Mouse (Mus musculus): Measurements from ENCODE around the gene Papola.
"Not testable (repeated sequence)": the region's sequence is repeated elsewhere in the genome, so short reads cannot be mapped to it uniquely, and the experiment has no call there.

Papola gene

DNA sequence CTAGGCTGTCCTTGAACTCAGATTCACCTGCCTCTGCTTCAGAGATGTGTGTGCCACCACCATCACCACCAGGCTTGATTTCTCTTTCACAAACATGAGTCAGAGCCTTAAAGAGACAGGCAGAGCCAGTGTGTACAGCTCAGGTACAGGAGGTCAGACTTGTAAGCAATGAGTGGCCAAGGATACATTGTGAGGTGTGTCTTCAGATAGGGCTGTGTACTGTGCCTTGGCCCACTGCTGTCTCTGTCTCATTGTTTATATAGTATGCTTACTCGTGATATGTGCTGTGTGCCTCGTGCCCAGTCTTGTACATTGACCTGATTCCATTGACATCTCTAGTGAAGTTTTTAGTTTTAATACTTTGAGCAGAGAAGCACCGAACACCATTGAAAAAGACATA lies 21.3 kb downstream of the Papola start:
- DNase-seq (ENCODE audit: low spot score in 2 of 2): no peak

GRCm38 (mm10) chr12:105806205-105806604 lies 21.7 kb downstream of the Papola start:
- no peak for DNase-seq (ENCODE audit: low spot score in 2 of 2)

DNA sequence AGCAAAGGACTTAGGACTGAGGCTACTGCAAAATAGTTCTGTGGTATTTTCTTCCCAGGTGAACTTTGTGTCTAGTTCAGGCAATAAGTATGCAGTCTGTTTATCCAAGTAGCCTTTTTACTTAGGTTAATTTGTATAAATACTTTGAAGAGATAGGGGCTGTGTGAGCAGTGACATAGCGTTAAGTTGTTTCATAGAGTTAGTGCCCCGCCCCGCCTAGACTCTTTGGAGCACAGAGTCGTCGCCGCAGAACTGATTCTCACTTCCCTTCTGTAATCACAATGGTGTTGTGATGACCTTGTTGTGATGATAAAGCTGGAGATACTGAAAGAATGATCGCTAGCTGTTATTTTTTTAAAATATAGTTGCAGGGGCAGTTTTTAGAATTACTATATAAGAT lies 22.9 kb downstream of the Papola start:
- DNase-seq (ENCODE audit: low spot score in 2 of 2): no peak

DNA sequence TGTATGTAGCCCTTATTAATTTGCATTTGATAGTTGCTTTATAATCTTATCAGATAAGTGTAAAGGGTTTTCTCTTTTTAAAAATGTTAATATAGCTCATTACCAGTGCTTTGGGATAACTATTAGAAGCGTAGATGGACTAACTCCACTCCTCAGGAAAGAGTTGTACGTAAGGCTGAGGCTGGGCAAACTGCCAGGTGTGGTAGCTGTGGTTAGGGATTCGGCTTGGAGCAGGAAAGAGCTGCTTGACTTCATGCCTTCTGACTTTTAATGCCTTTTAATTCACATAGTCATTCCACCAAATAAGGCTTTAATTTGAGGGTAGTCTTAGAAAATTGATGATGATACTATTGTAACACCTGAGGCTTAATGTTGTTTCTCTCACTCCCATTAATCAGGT lies 24.5 kb downstream of the Papola start:
- DNase-seq (ENCODE audit: low spot score in 2 of 2): no peak

- DNase-seq (ENCODE audit: low spot score in 2 of 2): no peak
Measured at GRCm38 (mm10) chr12:105810608-105811007, 26.1 kb downstream of the Papola start.

- no peak for DNase-seq (ENCODE audit: low spot score in 2 of 2)
Measured at GRCm38 (mm10) chr12:105813957-105814356, 29.5 kb downstream of the Papola start.

DNA sequence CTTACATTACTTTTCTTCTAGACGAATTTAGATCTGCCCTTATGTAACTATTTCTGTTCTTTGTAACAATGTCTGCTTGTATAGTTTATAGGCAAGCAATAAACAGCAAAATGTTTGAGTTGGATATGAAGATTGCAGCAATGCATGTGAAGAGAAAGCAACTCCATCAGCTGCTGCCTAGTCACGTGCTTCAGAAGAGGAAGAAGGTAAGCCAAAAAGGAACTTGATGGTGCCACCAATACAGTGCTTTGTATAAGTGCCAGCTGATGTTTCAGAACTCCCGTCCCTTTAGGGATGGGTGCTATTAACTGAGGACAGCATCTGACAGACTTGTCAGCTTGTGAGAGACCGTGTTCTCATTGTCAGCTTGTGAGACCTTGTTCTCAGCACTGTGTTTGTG lies 39.0 kb downstream of the Papola start:
- DNase-seq (ENCODE audit: low spot score in 2 of 2): no peak

- DNase-seq (ENCODE audit: low spot score in 2 of 2): no peak
Measured at GRCm38 (mm10) chr12:105824743-105825142, 40.2 kb downstream of the Papola start.

GRCm38 (mm10) chr12:105825266-105825665 lies 40.8 kb downstream of the Papola start:
- DNase-seq (ENCODE audit: low spot score in 2 of 2): no peak

DNA sequence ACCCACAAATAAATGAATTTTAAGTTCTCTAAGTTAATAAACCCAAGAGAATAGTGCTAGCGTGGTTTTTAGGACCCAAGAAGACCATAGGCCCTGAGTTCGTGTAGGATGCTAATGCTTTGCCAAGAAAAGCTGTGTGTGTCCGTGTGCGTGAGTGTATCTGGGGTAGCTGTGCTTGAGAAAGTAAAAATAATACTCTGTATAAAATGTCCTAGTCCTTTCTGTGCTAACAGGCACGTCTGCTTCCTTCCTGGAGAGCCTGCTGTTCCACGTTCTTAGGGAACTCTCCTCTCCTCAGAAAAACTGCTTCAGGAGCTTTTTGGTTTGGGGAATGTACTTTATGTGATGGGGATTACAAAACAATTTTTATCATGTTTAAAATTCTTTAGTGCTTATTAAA lies 48.0 kb downstream of the Papola start:
- DNase-seq (ENCODE audit: low spot score in 2 of 2): no peak

GRCm38 (mm10) chr12:105834926-105835325 lies 50.4 kb downstream of the Papola start:
- no peak for DNase-seq (ENCODE audit: low spot score in 2 of 2)

DNA sequence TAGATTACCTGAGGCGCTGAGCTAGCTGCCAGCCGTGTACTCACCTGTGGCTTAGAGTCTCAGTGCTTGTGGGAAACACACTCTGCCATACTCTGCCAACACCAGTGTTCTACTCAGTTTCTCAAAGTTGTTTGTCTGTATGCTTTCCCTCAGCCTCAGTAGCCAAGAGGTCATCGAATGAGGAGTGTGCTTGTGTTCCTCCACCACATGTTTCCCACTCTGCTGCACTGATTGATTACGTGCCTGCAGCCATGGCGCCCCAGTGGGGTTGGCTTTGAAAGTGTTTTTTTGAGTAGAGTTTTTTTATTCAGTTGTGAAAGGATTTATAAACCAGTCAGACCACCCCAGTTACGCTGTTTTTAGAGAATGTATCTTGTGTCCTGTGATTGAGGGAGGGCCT lies 51.1 kb downstream of the Papola start:
- DNase-seq (ENCODE audit: low spot score in 2 of 2): no peak

DNA sequence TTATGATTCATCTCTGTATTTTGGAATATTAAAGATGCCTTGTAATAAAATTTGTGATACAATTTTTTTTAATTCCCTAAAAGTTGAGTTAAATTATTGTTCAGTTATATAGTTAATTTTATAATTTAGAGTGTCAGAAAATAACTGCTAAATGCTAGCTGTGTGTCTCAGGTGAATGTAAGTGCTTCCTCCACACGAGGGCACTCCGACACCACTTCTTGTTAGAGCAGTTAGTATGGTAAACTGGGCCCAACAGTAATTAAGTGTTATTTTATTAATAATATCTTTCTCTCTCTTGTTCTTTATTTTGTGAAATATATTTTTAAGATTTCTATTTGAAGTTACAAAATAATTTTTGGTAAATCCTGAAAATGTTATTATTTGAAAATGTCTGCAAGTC lies 51.7 kb downstream of the Papola start:
- no peak for DNase-seq (ENCODE audit: low spot score in 2 of 2)

DNA sequence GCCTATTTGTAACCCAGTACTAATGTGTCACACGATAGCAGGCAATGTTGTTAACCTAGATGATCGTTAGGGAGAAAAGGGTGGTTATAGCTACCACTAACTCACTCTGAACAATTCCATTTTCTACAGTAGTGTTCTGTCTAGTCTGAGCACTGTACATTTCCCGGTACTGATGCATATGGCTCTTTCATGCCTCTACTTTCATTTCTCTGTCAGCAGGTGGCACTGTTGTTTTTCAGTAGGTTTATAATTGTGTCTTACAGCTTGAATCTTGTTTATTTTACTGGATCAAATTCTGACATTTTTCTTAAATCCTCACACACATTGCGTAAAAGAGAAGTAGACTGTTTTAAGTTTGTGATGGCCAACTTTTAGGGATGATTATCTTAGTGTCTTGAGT lies 54.6 kb downstream of the Papola start:
- DNase-seq (ENCODE audit: low spot score in 2 of 2): no peak

DNA sequence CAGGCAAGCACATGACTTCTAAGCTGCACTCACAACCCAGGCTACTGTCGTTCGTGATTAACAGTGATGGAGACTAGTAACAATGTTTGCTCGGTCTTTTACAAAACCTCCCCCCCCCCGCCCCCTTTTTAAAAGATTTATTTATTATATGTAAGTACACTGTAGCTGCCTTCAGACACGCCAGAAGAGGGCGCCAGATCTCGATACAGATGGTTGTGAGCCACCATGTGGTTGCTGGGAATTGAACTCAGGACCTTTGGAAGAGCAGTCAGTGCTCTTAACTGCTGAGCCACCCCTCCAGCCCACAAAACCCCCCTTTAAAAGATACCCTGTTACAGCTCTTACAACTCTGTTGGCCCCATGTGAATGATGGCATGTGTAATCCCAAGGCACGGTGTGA lies 56.1 kb downstream of the Papola start:
- not testable (repeated sequence) for DNase-seq (ENCODE audit: low spot score in 2 of 2)

GRCm38 (mm10) chr12:105843243-105844005 lies 58.9 kb downstream of the Papola start:
- no peak for DNase-seq (ENCODE audit: low spot score in 2 of 2)

DNA sequence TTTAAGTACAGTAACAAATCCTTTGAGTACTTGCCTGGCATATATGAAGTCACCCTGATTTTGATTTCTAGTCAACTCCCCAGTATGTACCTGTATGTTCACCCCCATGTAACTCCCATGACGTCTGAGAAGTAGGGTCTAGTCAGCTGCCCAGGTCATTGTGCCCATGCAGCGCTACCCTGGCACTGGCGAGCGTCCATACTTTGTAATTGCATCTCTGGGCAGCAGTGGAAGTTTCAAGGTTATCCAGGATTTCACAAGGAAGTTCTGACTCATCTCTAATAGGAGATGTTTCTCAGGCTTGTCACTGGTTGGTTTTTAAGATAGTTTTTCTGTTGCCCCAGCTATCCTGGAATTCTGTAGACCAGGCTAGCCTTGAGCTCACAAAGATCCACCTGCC lies 59.9 kb downstream of the Papola start:
- no peak for DNase-seq (ENCODE audit: low spot score in 2 of 2)

GRCm38 (mm10) chr12:105849102-105849501 lies 64.6 kb downstream of the Papola start:
- no peak for DNase-seq (ENCODE audit: low spot score in 2 of 2)

- no peak for DNase-seq (ENCODE audit: low spot score in 2 of 2)
Measured at GRCm38 (mm10) chr12:105850675-105851074, 66.2 kb downstream of the Papola start.

- DNase-seq (ENCODE audit: low spot score in 2 of 2): no peak
Measured at GRCm38 (mm10) chr12:105852798-105853197, 68.3 kb downstream of the Papola start.

GRCm38 (mm10) chr12:105854639-105855038 lies 70.1 kb downstream of the Papola start:
- DNase-seq (ENCODE audit: low spot score in 2 of 2): no peak

DNA sequence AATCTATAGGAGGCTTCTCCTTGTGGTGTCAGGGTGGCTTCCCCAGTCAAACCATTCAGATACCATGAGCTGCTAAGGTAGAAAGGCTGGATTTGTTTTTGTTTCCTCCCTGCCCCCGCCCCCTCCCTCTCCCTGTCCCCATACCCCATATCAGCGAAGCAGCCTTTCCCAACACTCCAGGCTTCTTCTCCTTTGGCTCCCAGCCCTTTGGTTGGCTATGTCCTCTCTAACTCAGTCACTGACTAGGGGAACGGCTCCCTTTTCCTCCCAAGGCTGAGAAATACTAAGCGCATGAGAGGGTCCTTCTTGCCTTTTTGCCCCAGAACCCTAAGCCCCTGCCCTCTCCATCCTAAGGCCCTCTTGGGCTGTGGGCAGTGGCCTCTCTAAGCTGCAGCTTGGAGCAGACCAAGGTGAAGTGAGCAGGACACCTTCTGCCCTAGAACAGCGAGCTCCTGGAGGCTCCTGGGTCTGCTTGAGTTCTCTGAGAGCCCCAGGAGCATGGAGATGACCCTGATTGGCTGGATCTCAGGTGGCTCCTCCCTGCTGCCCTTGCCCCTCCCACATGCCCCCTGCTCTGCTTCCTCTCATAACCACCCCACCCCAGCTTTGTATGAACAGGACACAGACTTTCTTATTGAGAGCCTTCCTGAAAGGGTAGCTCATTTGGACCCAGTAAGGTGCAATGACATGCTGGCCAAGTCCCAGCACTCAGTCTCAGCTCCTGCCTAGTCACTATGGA lies 73.6 kb downstream of the Papola start:
- DNase-seq (ENCODE audit: low spot score in 2 of 2): no peak

DNA sequence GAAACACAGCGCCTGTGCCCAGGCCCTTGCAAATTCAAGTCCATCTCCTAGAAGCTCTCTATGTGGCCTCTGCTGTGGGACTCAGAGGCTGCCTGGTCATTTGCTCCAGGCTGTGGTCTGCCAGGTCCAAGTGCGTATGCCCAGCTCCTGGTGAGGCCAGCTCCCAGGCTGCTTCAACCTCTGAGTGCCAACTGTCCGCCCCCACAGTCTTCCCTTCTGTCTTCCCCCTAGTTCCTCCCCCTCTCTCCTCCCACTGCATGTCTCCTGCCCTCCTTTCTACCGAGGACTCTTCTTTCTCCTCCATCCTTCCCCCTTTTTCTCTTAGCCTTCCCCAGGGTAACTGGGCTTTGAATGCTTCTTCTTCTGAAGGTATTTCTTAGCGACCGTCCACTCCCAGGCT lies 77.6 kb downstream of the Papola start:
- no peak for DNase-seq (ENCODE audit: low spot score in 2 of 2)

All from spleen, postnatal 4 days (tissue).